Mouse (Mus musculus): Measurements from ENCODE around the gene AB124611.

GRCm38 (mm10) chr9:21503352-21503751, 22.6 kb upstream of the AB124611 start:
- TF ChIP-seq TAL1 (IDR thresholded peaks at IDR 0.05; ENCODE audit: low read length) (no peak), GATA1 (IDR thresholded peaks at IDR 0.05; ENCODE audit: low read length) (no peak)
